ENCODE assay signal across 8 mouse cellular contexts in the genomic region with DNA sequence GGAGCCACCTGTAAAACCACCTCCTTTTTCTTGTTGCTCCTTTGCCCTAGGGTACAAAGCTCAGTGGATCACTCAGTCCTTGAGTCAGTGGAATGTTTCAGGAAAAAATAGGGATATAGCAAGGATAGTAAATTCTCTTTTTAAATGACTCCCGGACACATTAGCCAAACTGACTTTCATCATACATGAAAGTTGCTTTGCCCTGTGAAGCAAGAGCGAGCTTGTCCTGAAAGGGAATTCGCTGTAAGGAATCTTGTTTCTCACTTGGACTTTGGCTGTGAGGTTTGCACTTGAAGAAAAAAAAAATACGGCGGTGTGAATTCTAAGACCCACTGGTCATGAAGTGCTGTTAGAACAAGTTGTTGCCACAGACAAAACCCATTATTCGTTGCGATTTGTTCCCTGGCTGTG. TPM values are rescaled to one million over a fixed set of nuclear protein-coding genes. Genes with fewer than 3 reads are reported as not detected.
DNase-seq lines count a peak whose midpoint lies in the region; ATAC-seq lines count a peak whose summit lies in the region.

No protein-coding gene starts in this region.

- H3K4me1 ChIP-seq in heart, embryonic 15.5 days (replicated peaks), result peaks cover 21% of the 10 kb centered on the region
- H3K4me1 ChIP-seq in limb, embryonic 10.5 days, result peaks cover 19% of the 10 kb centered on the region
- peaks cover 8% of the 10 kb centered on the region for H3K4me1 ChIP-seq in neural tube, embryonic 12.5 days

- 2% methylated on average over 7 of the region's 7 CpGs for WGBS in heart, embryonic 15.5 days
- WGBS in limb, embryonic 10.5 days, result 24% methylated on average over 7 of the region's 7 CpGs
- 24% methylated on average over 7 of the region's 7 CpGs for WGBS in neural tube, embryonic 12.5 days

- peak overlapping the region; percentile 87 for H3K4me2 ChIP-seq in heart, embryonic 15.5 days
- H3K4me2 ChIP-seq in neural tube, embryonic 12.5 days (replicated peaks), result peak overlapping the region; percentile 85

- H3K27me3 ChIP-seq in heart, embryonic 15.5 days, result no peaks in the 10 kb centered on the region
- H3K27me3 ChIP-seq in limb, embryonic 10.5 days (ENCODE audit: low read depth, poor library complexity, severe bottlenecking), result no peaks in the 10 kb centered on the region
- H3K27me3 ChIP-seq in neural tube, embryonic 12.5 days (replicated peaks), result no peaks in the 10 kb centered on the region

- H3K27ac ChIP-seq in heart, embryonic 15.5 days, result peak overlapping the region; percentile 100
- peak overlapping the region; percentile 99 for H3K27ac ChIP-seq in limb, embryonic 10.5 days
- H3K27ac ChIP-seq in neural tube, embryonic 12.5 days, result no peak overlapping the region

- H3K36me3 ChIP-seq in heart, embryonic 15.5 days, result no peaks in the 10 kb centered on the region
- H3K36me3 ChIP-seq in limb, embryonic 10.5 days, result no peaks in the 10 kb centered on the region
- H3K36me3 ChIP-seq in neural tube, embryonic 12.5 days, result no peaks in the 10 kb centered on the region

- H3K4me3 ChIP-seq in heart, embryonic 15.5 days, result peak overlapping the region; percentile 97
- peak overlapping the region; percentile 98 for H3K4me3 ChIP-seq in limb, embryonic 10.5 days
- peak overlapping the region; percentile 97 for H3K4me3 ChIP-seq in neural tube, embryonic 12.5 days

- peak; percentile 17 for DNase-seq in adrenal gland, postnatal 14 days
- DNase-seq in adrenal gland, adult 8-10 months, result no peak
- peak; percentile 41 for DNase-seq in brain, adult 2 months (ENCODE audit: low read depth, low spot score)
- DNase-seq in limb, embryonic 10.5 days (ENCODE audit: low spot score), result no peak
- no peak for DNase-seq in frontal cortex, postnatal 25 days (ENCODE audit: low spot score in 2 of 2)
- DNase-seq in urinary bladder, postnatal 36 days (ENCODE audit: low spot score in 2 of 2), result no peak

- H3K9ac ChIP-seq in heart, embryonic 15.5 days, result peak overlapping the region; percentile 99
- peak overlapping the region; percentile 98 for H3K9ac ChIP-seq in neural tube, embryonic 12.5 days

- no peaks in the 10 kb centered on the region for H3K9me3 ChIP-seq in heart, embryonic 15.5 days (replicated peaks)
- no peaks in the 10 kb centered on the region for H3K9me3 ChIP-seq in limb, embryonic 10.5 days (replicated peaks)
- no peaks in the 10 kb centered on the region for H3K9me3 ChIP-seq in neural tube, embryonic 12.5 days

- ATAC-seq in heart, embryonic 15.5 days (replicated peaks; ENCODE audit: insufficient number of reproducible peaks, insufficient read depth, low FRiP score, low read depth), result no peak
- no peak for ATAC-seq in neural tube, embryonic 12.5 days (ENCODE audit: low FRiP score, low read depth)

RNA-seq across cellular contexts. Expression of gene Picalm, which starts 1.8 kb away (rescaled TPM):
- 207 and 216 TPM in 2 replicates for total RNA-seq in adrenal gland, postnatal 14 days (2021)
- 100 to 1,000 TPM; 106 to 151 (median 133) TPM for total RNA-seq in adrenal gland, adult 8-10 months (2022)
- polyA plus RNA-seq in heart, embryonic 15.5 days (2015; fragmentation: Nextera tagmentation; extraction: Ambion mirVana), result 26.6 and 28.0 TPM in 2 replicates
- polyA plus RNA-seq in limb, embryonic 10.5 days (2016; fragmentation: Nextera tagmentation; extraction: Ambion mirVana), result 20.6 and 25.4 TPM in 2 replicates
- polyA plus RNA-seq in neural tube, embryonic 12.5 days (2016; fragmentation: Nextera tagmentation; extraction: Ambion mirVana), result 44.2 and 45.5 TPM in 2 replicates

Comparison
In these comparisons a context has a peak if more than half of its experiments do, and no peak if none do; other contexts are left out.
1. DNase-seq: peak in adrenal gland, postnatal 14 days (single experiment) and brain, adult 2 months (single experiment); none in adrenal gland, adult 8-10 months (single experiment), limb, embryonic 10.5 days (single experiment), frontal cortex, postnatal 25 days (0 of 2) and urinary bladder, postnatal 36 days (0 of 2).
2. Peak in every context shown above with its lines, with median percentiles within 50 percentile points of each other: H3K4me3 ChIP-seq.